Mouse (Mus musculus): ENCODE measurements around the gene Kcng3.

DNA sequence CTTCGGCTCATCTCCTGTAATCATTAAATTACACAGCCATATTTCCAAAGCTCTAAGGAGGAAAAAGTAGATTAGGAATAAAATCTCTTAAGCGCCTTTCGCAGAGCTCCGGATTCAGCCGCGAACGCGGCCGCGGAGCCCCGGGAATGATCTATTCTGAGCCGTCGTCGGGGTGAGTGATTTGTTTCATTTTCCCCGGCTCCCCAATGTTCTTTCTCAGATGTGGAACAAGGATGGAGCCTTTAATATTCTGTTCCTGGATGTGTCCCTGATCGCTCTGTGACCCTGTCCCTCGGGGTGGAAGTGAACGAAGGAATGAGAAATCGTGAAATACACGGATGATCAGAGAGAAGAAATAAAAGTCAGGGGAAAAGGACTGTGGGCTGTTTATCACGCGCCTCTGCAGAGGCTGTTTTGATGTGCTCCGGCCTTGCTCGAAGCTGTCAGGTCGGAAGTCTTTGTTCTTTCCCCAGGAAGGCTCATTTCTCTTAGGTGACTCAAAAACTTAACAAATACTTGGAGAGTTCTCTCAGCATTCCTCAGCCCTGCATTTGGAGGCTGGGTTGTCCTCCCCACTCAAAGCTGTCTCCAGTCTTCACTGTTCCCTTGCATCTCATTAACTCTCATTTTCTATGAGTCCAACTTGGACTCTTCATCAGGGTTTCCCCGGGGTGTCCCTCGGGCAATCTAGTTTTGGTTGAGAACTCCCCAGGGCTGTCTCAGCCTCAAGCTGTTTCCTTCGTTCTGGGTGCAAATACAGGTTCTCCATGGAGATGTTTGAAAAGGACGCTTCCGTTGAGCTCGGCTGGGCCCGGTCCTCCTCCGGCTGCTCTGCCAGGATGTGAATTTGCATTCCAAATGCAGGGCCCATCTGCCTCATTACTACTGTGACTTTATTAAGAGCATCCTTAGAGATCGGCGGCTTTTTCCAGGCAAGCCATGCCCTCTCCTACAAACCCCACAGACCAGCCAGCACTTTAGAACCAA is 85.6 kb downstream of the Kcng3 start:
- TF ChIP-seq CTCF (IDR thresholded peaks at IDR 0.05; ENCODE audit: low read depth, low read length) (no peak), POLR2A (IDR thresholded peaks at IDR 0.05; ENCODE audit: borderline replicate concordance, low read depth, low read length) (no peak)
